Mouse (Mus musculus): Measurements from ENCODE around the gene Hoxa3.

The Hoxa3 gene

DNA sequence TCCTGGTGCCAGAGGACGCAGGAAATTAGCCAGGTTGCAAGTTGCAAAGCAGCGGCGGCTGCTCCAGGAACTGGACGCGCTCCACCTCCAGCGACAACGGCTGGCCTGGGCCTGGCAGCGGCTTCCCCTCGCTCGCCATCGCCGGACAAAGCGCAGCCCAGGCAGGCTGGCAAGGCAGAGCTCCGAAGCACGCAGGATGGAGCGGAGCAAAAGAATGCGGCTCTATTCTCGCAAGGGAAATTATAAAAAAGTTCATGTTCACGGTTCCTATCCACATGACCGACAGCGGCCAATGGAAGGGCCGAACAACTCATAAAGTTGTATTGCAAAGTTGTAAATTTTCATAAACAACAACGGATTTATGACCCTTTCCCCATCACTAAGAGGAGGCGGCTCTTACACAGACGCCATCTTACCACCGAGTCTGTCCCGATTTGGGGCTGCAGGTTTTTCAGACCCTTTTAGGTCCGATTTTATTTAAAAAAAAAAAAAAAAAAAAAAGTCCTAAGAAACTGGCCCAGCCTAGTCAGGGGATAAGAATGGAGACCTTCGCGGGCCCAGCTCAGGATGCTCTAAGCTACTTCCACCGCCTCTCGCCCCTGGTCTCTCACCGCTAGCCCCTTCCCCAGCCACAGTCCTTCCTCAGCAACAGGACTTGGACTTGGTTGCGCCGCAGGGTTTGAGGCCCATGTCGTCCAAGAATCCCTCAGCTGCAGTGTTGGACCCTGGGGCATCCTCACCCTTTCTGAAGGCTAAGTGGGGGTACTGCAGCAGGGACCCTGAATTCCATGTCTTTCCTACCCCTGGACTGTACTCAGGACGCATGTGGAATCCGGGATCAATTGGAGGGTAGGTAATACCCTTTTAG, at the start of gene Hoxa3, which contains the start of gene Gm28308:
Hoxa3 (minus strand) TSS at position 218 of the 868 bp plus-strand sequence.
Gm28308 (minus strand) TSS at position 221 of the 868 bp plus-strand sequence.
- 4% methylated on average over 38 of the region's 38 CpGs for WGBS

DNA sequence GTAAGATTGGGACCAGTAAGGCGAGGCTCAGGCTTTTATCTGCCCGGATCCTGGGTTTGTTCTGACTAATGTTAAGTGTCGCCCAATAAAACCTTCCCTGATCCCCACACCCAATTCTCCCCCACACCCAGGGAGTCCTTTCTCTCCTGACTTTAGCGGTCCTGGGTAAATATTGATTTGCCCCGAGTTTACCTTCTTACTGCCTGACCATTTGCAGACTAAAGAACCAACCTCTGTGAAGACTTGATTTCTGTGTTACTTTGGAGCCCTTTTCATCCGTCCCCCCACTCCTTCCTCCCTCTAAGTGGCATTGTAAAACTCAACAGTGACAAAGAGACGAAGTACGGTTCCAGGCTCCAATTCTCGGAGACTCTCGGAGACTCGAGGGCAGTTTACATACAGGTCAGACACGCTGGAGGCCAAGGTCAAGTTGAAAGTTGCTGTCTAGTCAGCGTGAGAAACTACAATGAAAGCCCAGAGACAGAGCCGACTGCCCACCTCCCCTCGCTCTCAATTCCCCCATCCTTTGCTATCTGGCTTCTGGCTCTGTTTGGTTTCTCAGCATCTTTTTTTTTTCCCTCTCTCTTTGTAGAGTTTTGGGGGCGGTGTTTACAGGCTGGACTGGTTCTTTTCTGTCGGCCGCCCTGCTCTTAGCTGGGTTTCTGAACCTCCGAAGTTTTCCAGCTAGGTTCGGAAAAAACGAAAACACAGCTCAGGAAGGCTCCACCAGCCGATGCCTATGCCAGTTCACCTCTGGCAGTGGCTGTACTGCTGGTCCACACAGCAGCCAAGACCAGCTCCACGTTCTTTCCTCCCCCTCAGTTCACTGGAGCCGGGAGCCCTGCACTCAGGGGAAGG, 49.6 kb upstream of the Hoxa3 start:
- 4% methylated on average over 24 of the region's 24 CpGs for WGBS

DNA sequence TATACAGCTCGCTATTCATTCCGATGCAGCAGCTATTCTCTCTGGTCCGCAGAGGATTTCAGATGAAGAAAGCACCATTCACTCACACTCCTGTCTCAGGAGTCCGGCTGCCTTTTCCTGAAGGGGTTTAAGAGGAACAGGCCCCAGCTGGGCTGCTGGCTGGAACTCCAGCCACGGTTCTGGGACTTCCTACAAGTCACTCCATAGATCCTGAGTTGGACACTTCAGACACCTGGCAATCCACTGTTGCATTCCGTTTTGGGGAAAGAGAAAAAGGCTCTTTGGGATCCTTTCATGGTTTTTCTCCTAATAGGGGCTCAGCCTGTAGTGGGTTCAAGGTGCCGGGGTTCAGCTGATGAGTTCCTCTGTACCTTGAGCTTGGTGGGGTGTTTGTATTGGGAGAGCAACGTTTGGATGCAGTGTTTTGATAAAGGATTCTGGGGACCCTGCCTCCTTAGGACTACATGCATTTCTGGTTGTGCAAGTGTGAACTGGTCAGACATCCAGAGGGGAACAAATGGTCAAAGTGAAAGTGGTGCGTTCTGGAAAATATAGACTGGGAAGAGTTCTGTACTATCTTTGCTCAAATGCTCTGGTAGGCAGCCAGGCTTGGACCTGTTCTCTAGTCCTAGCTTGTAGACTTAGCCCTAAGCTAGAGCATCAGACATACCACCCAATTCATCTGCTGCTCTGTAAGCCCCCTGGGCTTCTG, 48.8 kb upstream of the Hoxa3 start:
- 3% methylated on average over 9 of the region's 9 CpGs for WGBS

DNA sequence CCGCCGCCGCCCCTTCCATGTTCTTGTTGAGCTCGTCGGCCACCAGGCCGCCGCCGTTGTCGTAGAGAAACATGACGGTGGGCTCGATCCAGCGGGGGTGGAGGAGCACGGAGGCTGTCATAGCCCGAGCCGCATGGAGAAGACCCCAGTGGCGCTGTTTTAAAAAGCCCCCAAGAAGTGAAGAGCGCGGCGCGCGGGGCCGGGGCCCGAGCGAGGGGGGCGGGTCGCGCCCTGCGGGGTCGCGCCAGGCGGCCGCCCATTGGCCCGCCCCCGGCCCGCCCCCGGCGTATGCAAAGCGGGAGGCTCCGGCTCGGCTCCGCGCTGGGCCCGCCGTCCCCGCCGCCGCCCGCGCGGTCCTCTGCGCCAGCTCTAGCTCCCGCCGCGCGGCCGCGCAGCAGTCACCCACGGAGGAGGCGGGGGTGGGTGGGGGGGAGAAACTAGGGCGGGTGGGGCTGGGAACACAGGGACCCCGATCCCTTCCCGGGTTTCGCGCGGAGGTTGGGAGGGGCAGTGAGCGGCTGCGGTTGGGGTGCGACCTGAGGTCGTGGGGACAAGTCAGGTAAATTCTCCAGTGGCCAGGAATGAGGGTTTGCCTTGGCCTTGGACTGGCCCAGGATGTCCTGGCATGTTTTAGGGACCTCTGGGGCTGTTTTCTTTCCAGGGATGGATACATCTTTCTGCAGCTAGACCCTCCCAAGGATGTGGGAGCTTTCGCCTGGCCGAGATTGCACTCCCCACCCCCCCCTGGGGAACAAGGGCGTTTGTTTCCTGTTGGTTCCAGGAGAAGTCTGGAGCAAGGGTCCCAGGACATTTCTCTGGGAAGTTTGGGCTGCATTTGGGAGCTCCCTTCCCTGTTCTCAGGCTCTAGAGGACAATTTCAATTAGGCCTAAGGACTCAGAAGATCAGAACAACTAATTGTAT, 47.8 kb upstream of the Hoxa3 start, which contains the start of gene Hoxa13:
Hoxa13 (minus strand) TSS at position 227 of the 922 bp plus-strand sequence.
- WGBS, result 3% methylated on average over 62 of the region's 72 CpGs

DNA sequence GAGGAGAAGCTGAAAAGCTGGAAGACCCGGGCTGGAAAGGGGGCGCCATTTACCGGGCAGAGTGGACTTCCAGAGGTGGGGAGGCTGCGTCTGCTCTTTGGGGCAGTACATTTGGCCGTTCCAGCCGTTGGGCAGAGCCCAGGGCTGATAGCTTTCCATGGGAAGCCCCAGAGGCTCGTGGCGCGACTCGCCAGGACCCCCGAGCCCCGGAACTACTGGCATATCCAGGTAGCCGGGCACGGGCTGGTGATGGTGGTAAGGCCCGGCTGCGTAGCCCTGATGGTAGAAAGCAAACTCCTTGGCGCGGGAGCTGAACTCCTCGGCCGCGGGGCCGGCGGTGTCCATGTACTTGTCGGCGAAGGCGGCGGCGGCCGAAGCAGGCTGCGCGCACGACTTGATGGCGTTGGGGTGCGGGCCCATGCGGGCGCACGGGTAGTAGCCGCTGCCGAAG, 46.7 kb upstream of the Hoxa3 start:
- WGBS, result 2% methylated on average over 39 of the region's 39 CpGs

DNA sequence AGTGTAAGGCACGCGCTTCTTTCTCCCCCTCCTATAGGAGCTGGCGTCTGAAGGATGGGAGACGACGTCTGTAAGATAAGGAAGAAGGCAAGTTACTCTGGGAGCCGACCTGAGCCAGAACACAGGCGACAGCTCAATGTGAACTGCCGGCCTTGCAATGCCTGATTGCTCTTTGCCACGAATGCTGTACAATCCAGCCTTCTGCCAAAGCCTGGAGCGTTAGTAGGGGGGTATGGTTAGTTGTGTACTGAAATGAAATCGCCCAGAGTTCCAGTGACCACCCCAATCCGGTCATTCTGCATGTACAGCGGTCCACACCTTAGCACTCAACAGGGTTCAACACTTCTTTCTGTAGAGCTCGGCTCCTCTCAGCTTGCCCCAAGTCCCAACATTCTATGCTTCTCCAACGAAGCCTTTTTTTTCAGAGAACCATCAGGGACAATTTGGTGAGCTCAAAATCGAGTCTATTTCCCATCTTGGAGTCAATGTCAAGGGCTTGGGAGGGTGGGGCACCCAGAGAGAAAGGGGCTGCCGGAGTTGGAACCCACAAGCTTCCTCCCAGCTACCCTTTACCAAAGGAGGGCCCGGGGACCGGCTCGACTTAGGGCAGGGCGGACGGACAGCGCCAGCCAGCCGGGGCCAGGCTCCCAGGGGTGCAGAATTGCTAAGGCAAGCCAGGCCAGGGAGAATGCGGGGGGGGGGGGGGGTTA, 46.1 kb upstream of the Hoxa3 start:
- WGBS, result 3% methylated on average over 25 of the region's 25 CpGs

DNA sequence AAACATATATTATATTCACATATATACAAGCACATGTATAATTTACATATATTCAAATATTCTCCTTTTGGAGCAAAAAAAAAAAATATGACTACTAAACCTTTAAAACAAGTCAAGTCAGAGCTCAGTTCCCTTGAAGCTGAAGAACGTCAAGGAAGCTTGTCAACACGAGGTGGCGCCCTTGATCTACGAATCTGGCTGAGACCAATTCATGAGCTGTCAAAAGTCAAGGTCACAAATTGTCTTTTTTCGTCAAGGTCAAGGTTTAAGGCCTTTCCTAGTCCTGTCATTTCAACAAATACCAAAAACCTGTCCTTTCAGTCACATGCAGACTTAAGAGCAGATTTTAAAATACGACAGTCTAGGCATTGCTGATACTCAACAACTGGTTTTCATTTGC, 43.8 kb upstream of the Hoxa3 start:
- 2% methylated on average over 6 of the region's 6 CpGs for WGBS

DNA sequence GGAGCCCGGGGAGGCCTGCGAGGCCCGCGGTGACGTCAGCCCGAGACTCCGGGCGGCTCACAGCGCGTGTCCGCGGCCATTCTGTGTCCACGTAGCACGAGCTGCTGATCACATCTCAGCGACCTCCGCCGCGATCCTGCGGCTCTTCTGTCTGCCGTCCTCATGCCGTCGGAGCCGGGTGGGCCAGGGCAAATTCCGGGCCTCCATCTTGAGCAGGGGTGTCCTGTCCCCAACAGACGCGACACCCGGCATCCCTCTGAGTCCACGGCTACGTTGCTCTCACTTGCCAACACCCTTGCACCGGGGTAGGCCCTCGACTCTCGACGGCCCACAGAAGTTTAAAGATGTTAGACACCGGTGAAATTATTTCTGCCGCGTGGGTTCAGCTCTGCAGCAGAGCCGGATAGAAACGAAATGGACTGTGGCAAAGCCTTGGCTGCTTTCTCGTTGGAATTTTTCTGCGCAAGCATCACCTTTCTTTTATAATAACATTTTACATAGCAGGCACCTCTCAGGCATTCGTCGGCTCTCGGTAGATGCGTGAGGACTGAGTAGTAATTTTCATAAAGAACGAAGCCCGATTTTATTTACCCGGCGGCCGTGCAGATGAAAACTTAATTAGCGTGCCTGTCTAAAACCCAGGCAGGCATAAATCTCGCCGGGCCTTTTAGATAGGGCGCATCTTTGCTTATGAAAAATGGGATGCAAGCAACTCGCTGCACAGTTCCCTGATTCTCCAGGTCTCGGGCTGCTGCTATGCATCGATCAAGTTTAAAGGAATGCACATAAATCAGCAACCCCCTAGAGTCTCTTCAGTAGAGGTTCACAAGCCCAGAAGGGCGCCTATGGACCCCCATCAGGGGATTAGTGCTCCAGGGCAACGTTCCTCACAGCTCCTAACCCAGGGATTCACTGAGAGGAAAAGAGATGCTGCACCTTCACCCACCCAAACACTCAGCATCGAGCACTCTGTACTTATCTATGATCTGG, 40.7 kb upstream of the Hoxa3 start:
- WGBS, result 3% methylated on average over 59 of the region's 59 CpGs

DNA sequence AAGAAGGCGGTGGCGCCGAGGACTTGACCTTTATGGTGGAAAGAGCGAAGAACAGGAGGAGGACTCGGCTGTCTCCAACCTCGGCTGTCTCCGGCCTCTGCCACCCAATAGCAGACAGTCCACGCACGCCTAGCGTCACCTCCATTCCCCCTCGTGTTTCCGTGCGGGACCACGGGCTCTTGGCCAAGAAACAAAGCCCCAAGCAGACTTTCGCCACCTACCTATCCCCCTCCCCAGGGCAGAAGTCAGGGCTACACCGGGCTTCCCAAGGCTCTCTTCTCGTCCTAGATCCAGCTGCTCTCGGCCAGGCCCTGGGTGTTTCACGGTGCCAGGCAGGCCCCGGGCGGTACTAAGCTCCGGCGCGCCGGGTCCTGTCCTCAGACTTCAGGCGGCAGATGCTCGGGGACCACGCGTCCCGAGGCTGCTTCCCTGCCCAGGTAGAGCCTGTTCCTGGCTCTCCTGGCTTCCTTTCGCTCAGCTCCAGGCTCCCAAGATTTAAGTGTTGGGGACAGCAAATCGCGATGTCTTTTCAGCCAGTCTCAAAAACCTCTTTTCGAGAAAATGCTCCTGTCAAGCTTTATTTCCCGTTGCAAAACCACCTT, 39.7 kb upstream of the Hoxa3 start:
- WGBS, result 3% methylated on average over 35 of the region's 35 CpGs

DNA sequence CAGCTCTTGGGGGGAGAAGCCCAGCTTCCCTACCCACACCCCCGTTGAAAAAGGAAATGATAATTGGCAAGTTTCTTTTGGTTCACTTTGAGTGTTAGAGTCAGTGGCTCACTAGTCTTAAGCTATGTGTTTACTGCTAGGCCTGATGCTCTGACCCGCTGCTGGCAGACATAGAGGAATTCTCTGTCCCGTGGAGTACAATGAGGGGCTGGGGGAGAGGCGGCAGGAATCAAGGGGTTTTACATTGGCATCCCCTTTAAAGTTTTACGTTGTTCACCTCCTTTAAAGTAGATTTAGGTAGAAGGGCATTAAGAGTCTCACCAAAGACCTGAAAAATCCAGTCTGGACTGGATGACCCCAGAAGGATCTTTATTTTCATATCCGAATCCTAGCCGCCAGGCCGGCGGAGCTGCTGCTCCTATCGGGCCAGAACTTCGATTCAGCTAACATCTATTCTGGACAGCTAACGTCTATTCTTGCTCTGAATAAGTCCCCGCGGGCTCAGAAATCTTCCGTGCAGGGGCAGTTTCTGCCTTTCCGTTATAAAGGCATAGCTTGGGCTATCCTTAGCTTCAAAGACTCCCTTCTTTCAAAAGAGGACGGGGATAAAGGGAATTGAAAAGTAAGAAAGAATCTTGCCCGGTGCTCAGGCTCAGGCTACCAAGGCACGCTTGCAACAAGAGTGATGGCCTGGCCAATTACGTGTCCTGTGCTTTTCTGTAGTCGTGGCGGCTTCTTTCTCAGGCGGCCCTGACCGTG, 39.1 kb upstream of the Hoxa3 start:
- 6% methylated on average over 24 of the region's 24 CpGs for WGBS

DNA sequence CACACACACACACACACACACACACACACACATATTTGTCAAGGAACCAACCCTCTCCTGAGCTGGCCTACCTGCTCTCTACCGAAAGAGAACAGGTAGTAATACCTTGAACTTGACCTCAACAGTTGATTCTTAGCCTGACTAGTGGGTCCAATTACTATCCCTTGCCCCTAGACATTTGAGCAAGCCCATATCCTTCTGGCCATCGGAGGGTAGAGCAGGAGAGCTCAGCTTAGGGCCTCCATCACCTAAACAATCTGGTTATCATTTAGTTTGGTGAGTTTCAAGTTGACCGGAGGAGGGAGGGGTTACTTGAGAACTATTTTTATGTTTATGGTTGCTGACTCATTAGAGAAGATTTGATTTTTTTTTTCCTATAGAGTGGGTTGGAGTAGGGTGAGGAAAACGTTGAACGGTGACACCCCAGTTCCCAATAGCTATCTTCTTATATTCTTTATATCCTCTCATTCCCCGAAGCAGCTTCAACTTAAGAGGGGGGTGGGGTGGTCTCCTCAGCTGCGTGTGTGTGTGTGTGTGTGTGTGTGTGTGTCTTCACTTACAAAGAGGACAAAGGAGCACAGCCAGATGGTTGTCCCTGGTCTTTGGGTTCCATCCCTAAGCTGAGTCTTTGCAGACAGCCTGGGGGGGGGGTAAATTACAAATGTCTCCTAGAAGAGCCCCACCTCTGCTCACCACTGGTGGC, 38.2 kb upstream of the Hoxa3 start:
- WGBS, result 13% methylated on average over 7 of the region's 7 CpGs

DNA sequence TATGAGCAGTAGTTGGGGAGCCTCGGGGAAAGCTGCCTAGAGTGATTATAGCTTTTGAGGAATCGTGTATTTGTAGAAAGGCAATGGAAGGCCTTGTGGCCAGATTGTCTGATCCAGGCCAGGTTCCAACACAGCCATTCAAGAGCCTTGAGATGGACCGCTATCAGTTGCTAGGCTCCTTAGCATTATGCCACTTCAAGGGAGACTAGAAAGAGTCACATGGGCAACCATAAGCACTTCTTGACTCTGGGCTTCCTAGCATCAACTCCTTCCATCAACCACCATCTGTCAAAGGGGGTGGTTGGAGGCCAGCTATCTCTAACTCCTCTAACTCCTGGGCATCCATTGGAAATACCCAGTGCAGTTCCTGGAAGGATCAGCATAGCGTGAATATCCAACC, 36.7 kb upstream of the Hoxa3 start:
- WGBS, result 4% methylated on average over 4 of the region's 4 CpGs

DNA sequence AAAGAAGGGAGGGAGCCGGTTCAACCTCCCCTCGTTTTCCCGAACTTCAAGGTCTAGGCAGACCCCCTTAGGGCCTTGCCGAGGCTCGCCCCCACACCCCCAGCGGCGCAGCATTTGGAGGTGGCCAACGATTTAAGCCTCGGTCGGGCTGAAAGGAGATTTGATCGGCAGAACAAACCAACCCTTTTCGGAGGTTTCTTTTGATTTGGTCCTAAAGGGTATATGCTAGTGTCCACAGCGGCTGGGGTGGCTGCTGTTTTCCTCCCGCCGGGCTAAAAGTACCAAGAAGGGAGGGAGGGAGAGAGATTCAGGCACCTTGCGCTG, 36.2 kb upstream of the Hoxa3 start:
- WGBS, result 3% methylated on average over 16 of the region's 16 CpGs

DNA sequence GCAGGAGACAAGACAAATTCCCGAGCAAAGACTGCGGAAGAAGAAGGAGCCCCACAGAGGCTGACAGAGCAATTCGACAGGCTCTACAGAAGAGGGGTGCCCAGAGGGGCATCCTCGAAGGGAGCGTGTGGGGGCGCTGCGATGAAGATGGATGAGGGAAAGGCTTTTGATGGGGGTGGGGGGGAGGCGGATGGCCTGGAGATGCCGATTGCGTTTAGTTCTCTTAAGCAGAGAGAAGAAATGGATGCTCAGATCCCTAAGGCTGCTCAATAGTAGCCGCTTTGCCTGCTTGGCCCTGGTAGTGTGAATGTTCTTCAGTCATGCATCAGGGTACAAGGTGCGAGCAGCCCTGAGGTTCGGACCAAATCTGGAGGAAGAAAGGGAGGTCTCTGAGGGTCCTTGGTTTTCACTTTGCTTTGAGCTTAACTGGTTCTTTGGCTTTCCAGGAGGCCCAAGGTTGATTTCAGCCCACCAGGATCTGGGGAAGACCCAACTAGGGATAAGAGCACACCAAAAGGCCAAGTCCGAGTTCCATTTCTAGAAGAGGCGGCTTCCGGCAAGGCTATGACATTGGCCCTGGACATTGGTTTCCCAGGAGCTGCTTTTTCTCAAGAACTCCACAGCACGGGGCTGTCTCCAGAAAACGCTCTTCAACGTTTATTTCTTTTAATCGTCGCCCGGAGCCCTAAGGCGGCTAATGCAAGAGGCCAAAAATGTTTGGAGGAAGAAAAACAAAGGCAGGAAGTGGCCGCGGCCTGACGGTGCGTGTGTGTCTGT, 35.7 kb upstream of the Hoxa3 start:
- 2% methylated on average over 27 of the region's 27 CpGs for WGBS

DNA sequence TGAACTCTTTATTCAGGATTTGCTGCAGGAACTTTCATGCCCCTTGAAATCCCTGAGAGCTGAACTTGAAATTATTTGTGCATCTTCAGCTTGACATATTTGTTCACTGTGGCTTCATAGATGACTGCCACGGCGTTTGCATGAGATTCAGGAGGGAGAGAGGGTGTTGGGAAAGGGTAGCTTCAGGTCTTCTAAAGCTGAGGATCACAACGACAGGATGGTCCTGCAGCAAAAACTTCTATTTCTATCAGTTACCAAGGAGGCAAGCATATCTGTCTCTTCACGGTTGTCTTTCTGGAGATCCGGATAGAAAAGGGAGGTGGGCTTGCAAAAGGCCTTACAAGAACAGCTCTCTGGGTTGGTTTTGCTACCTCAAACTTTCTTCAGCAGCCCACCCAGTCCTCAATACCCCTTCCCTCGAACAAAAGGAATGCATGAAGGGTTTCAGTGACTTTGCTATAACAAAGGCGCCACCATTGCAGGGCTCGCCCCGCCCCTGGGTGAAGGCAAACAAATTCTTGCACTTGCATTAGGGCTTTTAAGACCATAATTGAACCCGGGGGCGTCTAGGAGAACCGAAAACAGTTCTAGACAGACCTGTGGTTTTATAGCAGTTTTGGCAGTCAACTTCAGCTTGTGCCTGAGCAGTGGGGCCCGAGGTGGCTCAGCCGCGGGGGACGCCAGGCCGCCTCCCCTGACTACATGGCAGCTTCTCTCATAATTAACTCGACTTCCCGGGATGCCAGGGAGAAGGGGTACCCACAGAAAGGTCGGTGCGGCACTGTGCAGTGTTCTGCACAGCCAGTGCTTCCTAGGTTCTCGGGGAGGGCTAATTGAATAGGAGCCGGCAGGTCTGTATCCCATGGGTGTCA, 34.9 kb upstream of the Hoxa3 start:
- 3% methylated on average over 23 of the region's 23 CpGs for WGBS

Data from cerebral cortex, adult 2 months (tissue).